Mouse (Mus musculus) spleen, adult 18-20 months (tissue): Measurements from ENCODE around the gene Gcsh.

Experiments
- DNase-seq, 2 experiments: peaks; one replicate each; pipeline ENCODE4 v3.0.0; 2022; ENCODE audit warnings: mixed read lengths in 2 of 2

Gene Gcsh

GRCm38 (mm10) chr8:116975606-116976005, 17.7 kb downstream of the Gcsh start:
- no peak for DNase-seq

- DNase-seq = no peak
Measured at GRCm38 (mm10) chr8:116975066-116975465, 18.3 kb downstream of the Gcsh start.

GRCm38 (mm10) chr8:116969531-116969930, 23.8 kb downstream of the Gcsh start:
- no peak for DNase-seq

GRCm38 (mm10) chr8:116954415-116954814, 38.9 kb downstream of the Gcsh start:
- DNase-seq = no peak

- no peak for DNase-seq
Measured at GRCm38 (mm10) chr8:116952428-116952827, 40.9 kb downstream of the Gcsh start.

GRCm38 (mm10) chr8:116951778-116952177, 41.6 kb downstream of the Gcsh start:
- no peak for DNase-seq

GRCm38 (mm10) chr8:116951369-116951768, 42.0 kb downstream of the Gcsh start:
- no peak for DNase-seq

GRCm38 (mm10) chr8:116947589-116947988, 45.7 kb downstream of the Gcsh start:
- no peak for DNase-seq

GRCm38 (mm10) chr8:116946851-116947250, 46.5 kb downstream of the Gcsh start:
- DNase-seq = no peak

- no peak for DNase-seq
Measured at GRCm38 (mm10) chr8:116946268-116946838, 47.0 kb downstream of the Gcsh start.

GRCm38 (mm10) chr8:116945169-116945910, 48.0 kb downstream of the Gcsh start:
- DNase-seq = no peak

- no peak for DNase-seq
Measured at GRCm38 (mm10) chr8:116944385-116944696, 49.0 kb downstream of the Gcsh start.

GRCm38 (mm10) chr8:116943555-116944384, 49.6 kb downstream of the Gcsh start:
- DNase-seq = peak in 1 of 2 experiments; percentile 39

- peak; percentile 77 to 88 for DNase-seq
Measured at GRCm38 (mm10) chr8:116943161-116943554, 50.2 kb downstream of the Gcsh start, which contains the start of gene Atmin. Atmin (plus strand) TSS chr8:116943393.

- DNase-seq = no peak
Measured at GRCm38 (mm10) chr8:116942284-116943058, 50.9 kb downstream of the Gcsh start.

- no peak for DNase-seq
Measured at GRCm38 (mm10) chr8:116935506-116935905, 57.8 kb downstream of the Gcsh start.

- DNase-seq = no peak
Measured at GRCm38 (mm10) chr8:116934976-116935375, 58.4 kb downstream of the Gcsh start.
